Mouse (Mus musculus) T-helper 2 cell (primary cell): ENCODE data around the gene Setx.
"Not testable (repeated sequence)": the region's sequence is repeated elsewhere in the genome, so short reads cannot be mapped to it uniquely, and the experiment has no call there.

Source experiments
- in situ Hi-C: fragments of 300-600 bp; cut with MboI, MseI; formaldehyde crosslinking; loops from one replicate; pipeline ENCODE4 v1.15.1; 2025; ENCODE audit warnings: high pct_unique_total_duplicates

Gene Setx

DNA sequence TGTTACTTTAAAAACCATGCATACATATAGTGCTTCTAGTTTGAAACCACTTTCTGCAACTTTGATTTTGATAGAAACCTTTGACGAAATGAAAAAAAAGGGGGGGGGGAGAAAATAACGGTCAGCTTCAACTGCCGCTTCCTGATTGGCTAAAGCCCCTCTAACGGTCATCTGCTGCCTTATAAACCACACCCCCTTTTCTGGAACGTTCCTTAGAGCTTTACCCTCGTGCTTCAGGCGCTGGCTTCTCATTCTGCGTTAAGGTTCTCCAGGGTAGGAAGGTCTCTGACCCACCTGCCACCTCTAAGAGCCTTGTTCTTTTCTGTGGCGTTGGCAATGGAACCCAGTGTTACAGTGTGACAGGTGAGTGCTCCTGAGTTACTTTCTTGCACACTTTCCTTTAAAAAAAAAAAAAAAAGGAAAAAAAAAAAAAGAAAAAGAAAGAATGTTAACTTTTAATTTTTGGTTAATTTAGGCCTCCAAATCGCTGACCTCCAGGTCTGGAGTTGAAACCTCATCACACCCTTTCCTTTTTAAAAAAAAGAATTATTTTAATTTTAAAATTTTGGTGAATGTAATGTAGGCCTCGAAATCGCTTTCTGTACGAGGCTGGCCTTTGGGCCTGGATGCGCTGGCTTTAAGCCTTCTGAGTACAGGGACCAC, at the start of gene Setx:
Gene Setx (plus strand): TSS at position 275 of the 663 bp plus-strand sequence.
- in situ Hi-C loops, result no loop called here

DNA sequence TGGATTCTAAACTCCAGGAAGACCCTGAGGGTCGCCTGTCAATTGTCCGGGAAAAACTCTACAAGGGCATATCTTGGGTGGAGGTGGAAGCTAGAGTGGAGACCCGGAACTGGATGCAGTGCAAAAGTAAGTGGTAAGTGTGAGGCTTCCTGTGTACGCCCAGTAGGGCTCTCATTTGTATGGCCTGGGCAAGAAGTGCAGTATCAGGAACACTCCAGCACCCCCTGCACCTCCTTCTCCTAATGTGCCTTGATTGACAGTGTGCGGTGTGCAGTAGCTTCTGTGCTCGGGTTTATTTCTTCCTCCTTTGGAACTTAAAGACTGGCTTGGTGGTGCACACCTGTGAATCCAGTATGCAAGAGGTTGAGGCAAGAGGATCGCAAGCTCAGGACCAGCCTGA, 49.3 kb upstream of the Setx start:
- in situ Hi-C loops, result no loop called here

DNA sequence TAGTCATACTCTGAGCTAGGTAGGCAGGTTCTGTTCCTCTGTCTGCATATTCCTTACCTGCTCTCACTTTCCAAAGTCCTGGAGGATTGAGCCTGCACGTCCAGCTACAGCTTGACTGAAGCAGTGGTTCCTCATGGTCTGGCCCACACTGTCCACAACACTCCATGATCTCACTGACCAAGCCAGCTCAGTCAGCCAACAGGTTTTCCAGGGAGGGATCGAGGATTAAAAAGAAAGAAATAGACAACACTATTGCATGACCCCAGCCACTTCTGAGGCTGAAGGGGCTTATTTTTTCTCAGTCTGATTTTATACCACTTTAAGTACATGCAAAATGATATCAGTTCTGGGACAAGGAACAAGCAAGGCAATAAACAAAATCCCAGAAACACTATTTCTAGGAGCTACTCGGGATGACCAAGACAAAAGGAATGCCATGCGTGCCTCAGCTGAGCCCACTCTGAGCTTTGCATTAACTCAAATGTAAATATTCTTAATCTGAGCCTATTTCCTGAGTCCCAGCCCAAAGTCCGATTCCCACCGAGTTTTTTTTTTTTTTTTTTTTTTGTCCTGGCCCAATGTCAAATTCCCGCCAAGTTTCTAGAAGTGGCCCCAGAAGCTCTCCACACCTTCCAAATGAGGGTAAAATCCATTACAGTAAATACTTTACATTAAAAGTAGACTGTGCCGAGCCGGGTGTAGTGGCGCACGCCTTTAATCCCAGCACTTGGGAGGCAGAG, 48.5 kb upstream of the Setx start:
- in situ Hi-C loops, result no loop called here

DNA sequence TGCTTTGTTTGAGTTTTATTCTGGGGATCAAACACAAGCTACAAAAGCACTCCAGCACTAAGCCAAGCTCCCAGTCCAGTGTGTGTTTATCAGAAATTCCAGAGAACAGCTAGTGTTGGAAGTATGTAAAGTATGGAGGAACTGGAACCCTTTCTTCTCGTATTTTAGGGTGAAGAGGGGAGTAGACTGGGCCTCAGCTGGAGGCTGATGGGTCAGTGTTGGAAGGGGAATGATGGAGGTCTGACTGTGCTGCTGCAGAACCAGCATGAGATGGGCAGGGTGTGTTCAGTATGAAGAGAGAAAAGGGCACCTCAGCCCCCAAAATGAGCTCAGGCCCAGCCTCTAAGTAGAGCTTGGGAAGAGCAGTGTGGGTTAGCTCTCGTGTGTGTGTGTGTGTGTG, 47.8 kb upstream of the Setx start:
- in situ Hi-C loops, result no loop called here

DNA sequence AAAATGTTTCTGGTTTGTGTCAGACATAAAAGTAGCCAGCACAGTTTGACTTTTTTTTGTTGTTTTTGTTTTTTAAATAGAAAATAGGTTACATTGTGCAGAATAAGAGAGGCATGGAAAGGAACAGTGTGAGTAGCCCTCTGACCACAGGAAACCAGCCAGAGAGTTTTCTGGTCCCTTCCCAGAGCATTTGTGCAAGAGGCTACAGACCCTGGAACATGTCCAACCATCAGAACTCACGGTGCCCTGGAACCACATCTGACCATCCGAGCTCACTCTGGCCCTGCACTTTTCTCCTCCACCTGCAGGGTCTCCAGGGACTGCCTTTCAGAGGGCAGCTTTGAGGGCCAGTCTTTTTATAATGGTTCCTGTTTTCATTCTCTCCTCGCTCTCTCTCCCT, 42.0 kb upstream of the Setx start:
- in situ Hi-C loops, result no loop called here

DNA sequence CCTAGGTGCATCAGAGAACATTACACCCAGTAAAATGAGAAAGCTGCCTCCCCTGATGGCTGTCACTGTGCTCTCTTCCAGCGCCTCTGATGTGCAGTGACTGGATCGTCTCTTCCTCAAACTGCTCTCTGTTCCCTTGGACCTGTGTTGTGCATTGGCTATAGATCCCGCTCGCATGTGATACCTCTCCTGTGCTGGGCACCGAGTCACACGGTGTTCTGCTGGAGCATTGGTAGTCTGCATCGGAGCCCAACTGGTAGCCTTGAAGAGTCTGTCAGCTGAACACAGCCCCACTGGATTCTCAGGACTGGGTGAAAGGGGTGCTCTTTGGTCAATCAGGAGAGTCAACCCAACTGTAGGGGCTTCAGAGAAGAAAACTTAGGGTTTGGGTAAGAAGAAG, 38.0 kb upstream of the Setx start:
- in situ Hi-C loops, result no loop called here

DNA sequence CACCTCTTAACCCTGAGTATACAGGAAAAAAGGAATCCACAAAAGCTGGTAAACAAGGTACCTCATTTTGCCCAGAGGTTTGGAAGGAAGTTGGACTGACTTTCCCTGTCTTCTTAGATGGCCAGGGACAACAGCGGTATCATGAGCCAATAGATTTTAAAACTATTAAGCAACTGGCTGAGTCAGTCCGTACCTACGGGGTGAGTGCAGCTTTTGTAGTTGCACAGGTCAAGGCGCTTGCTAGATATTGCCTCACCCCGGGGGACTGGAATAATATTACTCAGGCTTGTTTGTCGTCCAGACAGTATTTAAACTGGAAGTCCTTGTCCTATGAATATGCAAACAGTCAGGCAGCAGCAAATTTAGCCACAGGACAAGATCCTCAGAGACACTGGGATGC, 34.7 kb upstream of the Setx start:
- in situ Hi-C loops, result not testable (repeated sequence)

DNA sequence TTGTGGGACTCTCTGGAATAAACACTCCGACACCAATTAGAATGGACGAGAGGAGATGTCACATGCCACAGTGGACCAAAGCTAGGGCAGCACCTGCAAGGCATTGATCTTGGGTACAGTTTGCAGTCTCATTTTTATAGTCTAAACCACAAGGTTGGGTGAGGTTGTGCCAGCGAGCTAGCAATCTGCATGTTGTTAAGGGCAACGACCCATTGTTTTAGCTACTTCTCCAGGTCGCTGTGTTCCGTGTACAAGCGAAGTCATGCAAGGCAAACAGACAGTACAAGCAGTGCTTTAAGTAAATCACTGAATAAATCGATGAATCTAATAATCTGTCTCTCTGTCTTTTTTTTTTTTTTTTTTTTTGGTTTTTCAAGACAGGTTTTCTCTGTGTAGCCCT, 28.3 kb upstream of the Setx start:
- in situ Hi-C loops, result no loop called here

DNA sequence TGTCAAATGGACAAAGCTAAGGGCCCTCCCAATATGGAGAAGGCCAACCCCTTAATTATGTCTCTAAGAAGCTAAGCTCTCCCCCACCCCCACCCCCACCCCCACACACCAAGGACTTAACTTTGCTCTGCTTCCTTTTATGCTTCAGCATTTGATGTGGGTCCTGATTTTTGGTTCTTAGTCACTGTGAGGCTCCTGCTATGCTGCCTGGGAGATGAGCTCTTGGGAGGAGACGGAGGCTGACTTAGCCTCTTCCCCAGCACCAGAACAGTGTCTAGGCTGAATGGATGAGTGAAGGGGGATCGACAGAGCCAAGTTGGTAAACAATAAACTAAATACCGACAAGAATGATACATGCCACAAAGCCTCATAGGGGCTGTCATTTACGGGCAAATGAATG, 27.2 kb upstream of the Setx start:
- in situ Hi-C loops, result no loop called here

DNA sequence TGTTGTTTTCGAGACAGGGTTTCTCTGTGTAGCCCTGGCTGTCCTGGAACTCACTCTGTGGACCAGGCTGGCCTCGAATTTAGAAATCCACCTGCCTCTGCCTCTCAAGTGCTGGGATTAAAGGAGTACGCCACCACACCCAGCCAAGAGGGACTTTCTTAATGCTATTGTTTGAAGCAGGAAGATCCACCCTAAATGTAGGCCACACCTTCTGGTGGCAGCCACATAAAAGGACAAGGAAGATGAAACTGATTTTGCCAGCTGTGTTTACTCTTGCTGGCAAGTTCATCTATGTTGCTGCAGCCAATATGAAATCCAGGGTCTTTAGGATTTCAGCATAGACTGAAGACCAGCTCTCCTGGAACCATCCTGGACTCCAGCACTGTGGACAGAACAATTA, 26.5 kb upstream of the Setx start:
- in situ Hi-C loops, result no loop called here

DNA sequence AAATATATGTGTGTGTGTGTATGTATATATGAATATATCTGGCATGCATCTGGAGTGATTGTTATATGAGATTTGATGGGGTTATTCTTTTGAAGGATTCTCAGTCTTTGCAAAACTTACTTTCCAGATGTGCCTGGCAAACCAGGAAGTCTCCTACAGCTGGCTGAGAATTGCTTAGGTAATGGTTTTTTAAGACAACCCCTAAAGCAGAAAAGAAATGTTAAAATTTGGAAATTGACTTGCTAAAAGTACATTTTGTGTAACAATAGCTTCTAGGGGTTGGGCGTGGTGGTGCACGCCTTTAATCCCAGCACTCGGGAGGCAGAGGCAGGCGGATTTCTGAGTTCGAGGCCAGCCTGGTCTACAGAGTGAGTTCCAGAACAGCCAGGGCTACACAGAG, 26.0 kb upstream of the Setx start:
- in situ Hi-C loops, result not testable (repeated sequence)

DNA sequence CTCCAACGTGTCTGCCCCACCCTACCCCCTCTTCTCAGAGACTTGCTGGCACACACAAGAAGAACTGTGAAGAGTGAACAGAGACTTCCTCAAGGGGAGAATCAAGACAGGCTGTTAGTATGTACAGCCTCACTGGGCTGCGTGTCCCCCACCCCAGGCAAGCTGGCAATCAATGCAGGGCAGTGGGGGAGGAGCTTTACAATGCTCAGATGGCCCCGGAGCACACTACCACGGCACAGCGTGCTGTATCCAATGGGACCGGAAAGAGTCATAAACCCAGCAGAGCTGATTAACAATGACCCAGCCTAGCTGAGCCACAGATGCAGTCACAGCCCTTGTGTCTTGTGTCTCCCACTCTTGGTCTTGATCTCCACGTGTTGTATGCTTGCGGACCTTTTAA, 25.2 kb upstream of the Setx start:
- in situ Hi-C loops, result no loop called here

DNA sequence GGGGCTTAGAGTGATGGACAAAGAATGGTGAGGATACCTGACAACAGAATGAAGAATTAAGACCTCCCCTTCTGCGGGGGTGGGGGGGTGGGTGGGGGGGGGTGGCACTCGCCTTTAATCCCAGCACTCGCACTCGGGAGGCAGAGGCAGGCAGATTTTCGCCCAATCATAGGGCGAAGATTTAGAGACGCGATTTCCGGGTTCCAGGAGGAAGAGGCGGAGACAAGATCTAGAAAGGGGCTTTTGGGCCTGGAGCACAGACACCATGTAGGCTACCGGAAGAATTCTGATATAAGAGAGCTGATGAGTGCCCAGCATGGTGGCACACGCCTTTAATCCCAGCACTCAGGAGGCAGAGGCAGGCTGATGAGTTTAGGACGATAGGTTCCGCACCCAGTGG, 24.3 kb upstream of the Setx start:
- in situ Hi-C loops, result no loop called here

DNA sequence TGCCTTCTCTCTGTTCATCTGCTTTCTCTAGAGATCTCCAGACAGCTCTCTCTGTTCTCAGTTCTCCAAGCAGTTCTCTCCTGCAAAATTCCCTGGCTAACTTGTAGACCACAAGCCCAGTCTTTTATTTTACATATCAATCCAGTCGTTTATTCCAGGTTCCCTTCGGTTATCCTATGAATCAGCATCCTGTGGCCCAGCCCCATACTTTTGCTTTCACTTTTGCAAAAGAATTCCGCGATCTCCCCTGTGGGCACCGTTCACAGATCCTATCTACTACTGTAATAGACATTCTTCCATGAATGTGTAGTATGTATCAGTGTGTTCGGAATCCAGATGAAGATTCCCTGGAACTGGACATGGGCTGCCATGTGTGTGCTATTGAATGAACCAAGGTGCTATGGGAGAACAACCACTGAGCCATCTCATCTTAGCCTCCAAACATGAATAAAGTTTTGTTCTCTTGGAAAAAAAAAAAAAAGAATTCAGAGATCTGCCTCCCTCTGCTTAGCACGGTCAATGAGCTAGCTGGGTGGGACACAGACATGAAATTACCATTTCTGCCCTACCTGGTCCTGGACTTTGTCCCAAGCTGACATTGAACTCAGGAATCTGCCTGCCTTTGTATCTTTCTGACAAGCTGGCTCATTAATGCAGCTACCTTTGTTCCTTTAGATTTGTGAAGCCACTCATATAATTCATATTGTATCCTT, 23.0 kb upstream of the Setx start:
- in situ Hi-C loops, result no loop called here

DNA sequence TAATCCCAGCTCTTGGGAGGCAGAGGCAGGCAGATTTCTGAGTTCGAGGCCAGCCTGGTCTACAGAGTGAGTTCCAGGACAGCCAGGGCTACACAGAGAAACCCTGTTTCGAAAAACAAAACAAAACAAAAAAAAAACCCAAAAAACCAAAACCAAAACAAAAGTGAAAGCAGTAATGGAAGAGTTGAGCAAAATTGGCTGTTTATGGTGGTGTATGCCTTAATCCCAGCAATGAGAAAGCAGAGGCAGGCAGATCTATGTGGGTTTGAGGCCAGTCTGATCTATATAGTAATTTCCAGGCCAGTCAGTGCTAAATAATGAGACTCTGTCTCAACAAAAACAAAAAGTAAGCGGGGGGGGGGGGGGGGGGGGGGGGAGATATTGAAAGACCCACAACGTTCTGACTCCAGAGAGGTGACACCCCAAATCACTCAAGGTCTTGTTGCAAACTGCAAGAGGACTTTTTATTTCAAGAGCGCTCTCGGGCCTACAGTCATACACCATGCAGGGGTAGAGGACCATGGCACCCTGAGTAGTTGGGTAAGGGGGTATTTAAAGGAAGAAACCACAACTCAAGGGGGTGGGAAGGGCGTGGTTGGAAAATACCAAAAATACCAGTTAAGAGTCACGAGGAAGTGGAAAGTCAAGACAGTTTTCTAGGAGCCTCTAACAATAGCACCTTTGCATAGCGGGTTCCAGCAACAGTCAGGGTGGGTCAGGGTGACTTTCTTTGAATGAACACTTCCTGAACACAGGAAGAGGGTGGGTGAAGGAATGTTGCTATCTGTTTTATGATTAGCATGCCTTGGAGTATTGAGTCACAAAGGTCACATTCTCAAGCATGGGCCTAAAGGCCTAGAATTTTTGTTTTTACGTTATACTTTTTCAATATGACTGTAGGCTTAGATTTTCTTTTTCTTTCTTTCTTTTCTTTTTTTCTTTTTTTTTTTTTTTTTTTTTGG, 21.3 kb upstream of the Setx start:
- in situ Hi-C loops, result not testable (repeated sequence)

DNA sequence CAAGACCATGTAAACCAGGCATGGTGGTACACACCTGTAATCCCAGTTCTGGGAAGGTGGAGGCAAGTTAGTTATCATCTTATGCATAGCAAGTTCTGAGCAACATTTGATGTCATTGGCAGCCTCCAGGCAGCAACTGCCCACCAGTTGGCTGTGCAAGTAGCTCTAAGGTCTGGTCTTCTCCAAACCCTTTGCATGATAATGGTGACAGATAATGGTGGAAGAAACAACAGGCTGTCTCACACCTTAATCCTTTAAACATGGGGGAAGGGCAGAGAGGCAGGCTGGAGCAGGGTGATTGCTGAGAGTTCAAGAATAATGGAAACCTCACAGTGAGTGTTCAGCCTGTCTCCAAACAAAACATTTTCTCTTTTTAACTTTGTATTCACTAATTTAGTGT, 3.0 kb upstream of the Setx start:
- in situ Hi-C loops, result no loop called here

DNA sequence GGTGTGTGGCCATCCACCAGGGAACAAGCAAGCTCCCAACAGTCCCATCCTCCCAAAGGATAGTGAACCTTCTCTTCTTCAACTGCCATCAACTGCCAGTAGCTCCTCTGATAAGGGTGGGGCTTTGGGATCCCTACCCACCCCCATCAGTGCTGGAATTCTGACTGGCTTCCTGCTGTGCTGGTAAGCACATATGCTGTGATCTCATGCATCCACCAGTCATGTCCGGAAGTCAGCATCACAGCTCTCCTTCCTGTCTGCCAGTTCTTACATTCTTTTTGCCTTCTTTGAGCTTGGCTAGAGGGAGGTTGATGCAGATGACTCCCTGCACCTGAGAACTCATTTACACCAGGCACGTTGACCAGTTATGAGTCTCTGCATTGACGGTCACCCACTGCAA, 1.5 kb upstream of the Setx start:
- in situ Hi-C loops, result no loop called here

DNA sequence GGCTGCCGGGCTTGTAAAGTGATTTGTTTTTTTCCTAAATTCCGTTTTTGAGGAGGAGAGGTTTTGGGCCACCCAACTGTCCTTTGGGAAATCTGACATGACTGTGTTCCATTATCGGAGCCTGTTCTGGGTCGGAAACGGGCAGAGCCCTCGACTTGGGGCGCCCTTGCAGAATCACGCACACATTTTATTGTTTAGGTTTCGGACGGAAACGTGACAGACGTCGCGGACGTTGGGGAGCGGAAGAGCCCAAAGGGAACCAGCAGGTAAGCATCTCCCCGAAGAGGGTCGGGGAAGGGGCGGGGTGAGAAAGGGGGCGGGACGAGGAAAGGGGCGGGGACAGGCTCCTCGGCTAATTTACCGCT, 572 bp downstream of the Setx start:
- in situ Hi-C loops, result no loop called here

DNA sequence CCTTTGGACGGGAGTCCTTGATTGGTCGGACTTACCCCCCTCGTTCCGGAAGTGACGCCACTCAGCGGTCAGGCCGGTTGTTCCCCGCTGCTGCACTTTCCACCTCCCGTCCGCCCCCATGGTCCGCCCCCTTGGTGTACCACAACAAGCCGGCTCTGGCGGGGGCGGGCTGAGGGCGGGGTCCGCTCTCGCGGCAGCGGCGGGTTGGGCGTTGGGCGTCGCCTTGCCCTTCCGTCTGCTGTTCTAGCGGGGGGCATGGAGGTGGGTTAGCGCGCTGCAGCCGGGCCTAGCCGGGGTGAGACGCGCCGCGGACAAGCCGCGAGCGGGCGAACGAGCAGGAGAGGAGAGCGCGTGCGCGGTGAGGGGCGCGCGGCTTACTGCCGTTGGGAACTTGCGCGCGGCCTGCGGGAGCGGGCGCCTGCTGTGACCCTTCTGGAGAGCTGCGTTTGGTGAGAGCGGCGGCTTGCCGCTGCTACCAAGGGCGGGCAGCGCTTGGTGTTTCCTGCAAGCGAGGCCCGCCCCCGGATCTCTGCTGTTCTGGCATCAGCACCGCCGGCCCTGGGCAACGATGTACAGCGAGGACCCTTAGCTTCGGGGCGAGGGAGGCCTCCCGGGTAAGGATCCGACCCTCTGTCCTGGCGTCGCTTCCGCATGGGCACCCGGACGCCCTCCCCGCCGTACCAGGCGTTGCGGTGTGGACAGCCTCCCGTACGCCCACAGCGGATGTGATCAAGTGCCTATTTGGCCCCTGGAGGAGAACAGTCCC, 1.1 kb downstream of the Setx start:
- in situ Hi-C loops, result loop anchor here (5.0 kb wide), 1 partner anchor 68 kb away; the partner anchor contains the start of gene Cfap77

DNA sequence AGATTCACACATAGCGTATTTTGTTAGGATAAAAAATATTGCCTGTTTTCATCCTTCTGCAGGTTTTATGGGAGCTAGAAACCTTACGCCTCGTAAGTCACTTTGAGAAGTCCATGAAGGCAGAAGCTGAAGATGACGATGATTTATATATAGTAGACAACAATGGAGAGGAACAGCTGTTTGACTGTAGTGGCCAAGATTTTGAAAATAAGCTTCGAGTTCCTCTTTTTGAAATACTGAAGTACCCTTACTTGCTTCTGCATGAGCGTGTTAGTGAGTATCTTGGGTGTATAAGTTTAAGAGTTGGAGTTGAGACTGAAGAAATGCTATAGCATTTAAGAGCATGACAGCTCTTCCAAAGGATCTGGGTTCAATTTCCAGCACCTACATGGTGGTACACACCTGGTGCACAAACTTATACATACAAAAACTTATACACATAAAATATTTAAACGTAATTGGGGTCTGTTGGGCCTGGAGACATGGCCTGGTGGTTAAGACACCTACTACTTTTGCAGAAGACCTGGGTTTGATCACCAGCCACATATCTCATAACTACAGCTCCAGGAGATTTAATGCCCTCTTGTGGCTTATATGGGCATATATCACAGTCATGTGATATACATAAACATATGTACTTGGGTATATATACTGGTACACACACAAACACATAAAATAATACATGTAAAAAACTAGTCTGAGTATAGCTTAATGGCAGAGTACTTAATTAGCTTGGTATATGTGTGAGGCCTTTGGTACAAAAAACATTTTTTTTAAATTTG, 6.3 kb downstream of the Setx start:
- in situ Hi-C loops, result no loop called here
